Mouse (Mus musculus) thymus, postnatal 10 days (tissue): ENCODE measurements at regions not wholly inside any gene's neighbourhood (a gene's known extent, or its start where the extent isn't known, plus 50 kb on each side); places are given as distances from the start of the nearest gene placed in this dataset.

ENCODE experiments used
- DNase-seq, 2 experiments: peaks; one replicate each; pipeline ENCODE4 v3.0.0; 2021; ENCODE audit warnings: low spot score in 2 of 2

DNA sequence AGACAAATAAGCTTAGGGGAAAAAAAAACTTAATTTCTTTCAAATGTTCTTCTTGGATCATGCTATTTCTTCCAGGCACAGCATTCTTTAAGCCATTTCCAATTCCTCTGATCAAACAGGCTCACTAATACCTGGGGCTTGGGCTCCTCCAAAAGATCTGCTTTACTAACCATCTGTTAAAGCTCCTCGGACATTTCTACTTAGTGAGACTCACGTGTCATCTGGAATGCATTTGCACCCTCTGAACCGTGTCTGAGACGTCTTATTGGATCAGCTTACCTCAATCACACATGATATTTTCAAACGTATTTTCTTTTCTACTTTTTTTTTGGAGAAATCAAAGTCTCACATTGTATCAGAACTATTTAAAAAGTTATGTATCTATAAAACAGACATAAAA lies 132.4 kb downstream of the Npr3 start:
- no peak for DNase-seq

- DNase-seq = no peak
Observed at GRCm38 (mm10) chr15:11770596-11770995, 136.5 kb downstream of the Npr3 start.

GRCm38 (mm10) chr15:11757963-11758362 lies 149.1 kb downstream of the Npr3 start:
- DNase-seq = no peak

DNA sequence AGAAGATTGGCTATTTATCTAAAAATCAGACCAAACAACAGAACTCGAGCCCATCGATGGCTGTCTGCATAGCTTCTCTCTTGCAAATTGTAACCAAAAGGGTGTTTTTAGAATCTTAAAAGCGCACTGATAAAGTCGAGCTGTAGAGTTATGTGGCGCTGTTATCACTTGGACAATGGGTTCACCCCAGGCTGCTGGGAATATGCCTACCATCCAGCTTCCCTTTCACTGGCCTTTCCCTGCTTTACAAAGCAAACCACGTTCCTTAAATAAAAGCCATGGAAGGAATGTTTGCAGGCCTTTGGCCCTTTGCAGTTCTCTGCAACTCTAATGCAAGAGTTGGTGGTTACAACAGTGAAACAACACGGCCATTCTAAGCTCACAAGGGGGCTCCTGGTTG lies 150.3 kb downstream of the Npr3 start:
- no peak for DNase-seq

GRCm38 (mm10) chr15:11753216-11753615 lies 153.9 kb downstream of the Npr3 start:
- no peak for DNase-seq

GRCm38 (mm10) chr15:11750893-11751292 lies 156.2 kb downstream of the Npr3 start:
- no peak for DNase-seq

GRCm38 (mm10) chr15:11749509-11749908 lies 157.6 kb downstream of the Npr3 start:
- no peak for DNase-seq

DNA sequence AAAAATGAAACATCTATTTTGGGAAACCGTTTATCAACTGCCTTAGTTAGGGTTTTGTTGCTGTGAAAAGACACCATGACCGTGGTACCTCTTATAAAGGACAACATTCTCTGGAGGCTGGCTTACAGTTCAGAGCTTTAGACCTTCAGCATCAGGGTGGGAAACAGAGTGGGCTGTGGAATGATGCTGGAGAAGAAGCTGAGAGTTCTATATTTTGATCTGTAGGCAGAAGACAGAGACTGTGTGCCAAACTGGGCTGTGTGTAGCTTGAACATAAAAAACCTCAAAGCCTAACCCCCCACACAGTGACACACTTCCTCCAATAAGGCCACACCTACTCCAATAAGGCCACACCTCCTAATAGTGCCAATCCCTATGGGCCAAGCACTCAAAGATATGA lies 158.8 kb downstream of the Npr3 start:
- no peak for DNase-seq

- no peak for DNase-seq
Observed at GRCm38 (mm10) chr15:11746754-11747153, 160.3 kb downstream of the Npr3 start.

DNA sequence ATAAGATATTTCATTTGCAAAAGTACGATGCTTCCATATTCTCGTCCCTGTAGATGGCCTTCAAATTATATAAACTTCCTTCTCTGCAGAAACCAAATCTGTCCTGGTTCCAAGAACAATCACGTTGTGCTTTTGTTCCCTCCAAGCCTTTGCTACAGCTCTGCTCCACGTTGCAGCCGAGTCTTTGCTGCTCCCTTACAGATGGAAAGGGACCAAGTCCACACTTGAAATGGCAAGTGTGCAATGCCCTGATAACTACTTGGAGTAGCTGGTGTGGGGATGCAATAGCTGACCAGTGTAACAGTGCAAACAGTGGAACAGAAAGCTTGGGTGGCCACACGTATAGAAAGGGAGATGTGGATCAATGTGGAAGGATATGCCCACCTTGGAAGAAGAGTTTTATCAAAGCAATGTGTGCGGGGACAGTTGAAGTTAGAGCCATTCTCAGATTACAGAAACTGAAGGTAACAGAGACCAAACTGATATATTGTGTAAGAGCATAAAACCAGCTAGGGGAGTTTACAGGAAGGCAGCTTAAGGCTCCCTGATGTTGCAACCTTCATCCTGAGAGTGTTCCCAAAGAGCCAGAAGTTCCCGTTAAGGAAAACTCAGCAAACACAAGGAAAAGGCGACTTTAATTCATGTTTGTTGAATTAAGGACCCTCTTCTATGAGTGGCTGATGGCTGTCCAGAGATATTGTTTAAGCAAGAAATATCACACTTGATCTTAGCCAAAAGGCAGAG lies 161.3 kb downstream of the Npr3 start:
- DNase-seq = no peak

DNA sequence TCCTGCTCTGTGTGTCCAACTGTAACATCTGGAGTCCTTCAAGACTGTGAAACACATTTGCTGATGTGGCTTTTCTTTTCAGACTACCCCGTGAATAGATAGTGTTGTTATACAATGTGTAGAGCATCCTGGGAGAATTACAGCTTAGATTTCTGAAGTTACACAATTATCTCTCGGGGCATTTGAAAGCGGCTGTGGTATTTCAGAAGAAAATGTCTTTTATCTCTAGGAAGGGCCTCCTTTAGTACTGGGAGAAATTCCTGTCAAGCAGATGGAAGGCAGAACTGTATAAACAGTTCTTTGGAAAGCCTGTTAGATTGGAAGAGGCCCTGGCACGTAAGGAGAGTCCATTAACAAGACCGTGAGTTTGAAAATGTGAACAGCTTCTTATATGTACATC lies 162.2 kb downstream of the Npr3 start:
- no peak for DNase-seq

- DNase-seq = no peak
Observed at GRCm38 (mm10) chr15:11744296-11744695, 162.8 kb downstream of the Npr3 start.

- DNase-seq = no peak
Observed at GRCm38 (mm10) chr15:11742820-11743219, 164.3 kb downstream of the Npr3 start.

- DNase-seq = no peak
Observed at GRCm38 (mm10) chr15:11742346-11742729, 164.7 kb downstream of the Npr3 start.

- no peak for DNase-seq
Observed at GRCm38 (mm10) chr15:11741598-11742345, 165.3 kb downstream of the Npr3 start.

DNA sequence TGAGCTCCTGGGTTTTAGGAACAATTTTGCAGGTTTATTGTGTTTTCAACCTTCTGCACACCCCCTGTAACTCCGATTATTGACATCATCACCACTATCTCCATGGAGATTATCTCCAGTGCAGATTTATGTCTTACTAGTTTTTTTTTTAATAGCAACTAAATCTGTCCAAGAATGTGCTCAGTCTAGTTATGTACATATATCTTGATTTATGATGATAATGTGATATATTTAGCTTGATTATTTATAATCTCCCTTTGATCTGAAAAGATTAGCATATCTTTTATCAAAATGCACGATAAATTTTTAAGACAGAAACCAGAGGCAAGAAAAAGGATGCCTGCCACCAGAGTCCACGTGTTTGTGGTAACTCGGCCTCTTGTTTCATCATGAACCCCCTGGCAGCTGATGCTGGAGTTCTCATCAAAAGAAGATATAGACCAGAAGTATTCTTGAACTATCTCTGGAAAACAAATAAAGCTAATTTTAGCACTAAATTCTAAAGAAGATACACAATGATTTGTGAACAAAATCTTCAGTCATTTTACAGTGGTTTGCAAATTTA lies 169.6 kb downstream of the Npr3 start:
- DNase-seq = no peak

- no peak for DNase-seq
Observed at GRCm38 (mm10) chr15:11734639-11735265, 172.3 kb downstream of the Npr3 start.

GRCm38 (mm10) chr15:11729381-11729780 lies 177.7 kb downstream of the Npr3 start:
- DNase-seq = no peak

- DNase-seq = no peak
Observed at GRCm38 (mm10) chr15:11725620-11726530, 181.2 kb downstream of the Npr3 start.

GRCm38 (mm10) chr15:11720645-11721044 lies 186.4 kb downstream of the Npr3 start:
- DNase-seq = no peak

DNA sequence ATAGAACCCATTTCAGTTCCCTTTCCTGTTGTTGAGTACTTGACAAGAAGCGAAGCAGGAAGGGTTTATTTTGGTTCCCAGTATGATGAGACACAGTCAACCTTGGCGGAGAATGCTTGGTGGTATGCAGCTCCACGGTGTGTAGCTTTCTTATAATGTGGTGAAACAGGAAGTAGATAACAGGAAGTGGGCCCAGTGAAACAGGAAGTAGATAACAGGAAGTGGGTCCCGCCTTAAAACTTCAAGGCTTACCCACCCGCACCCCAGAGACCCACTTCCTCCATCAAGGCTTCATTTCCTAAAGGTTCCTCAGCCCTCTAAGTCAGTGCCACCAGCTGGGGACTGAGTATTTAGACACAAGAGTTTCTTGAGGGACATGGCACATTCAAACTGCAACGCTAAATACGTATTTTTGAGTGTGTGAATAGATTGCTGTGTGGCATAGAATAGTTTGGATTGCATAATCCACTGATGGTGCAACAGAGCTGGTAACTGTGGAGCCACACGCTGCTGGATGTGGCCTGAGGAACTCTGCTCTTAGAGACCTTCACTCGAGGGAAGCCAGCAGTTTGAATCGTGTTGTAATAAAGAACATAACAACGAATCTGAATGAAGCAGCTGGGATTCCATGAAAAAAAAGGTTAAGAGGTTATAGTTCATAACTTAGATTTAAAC lies 190.8 kb downstream of the Npr3 start:
- no peak for DNase-seq
